Mouse (Mus musculus): ENCODE measurements around the gene Lgr4. TPM values are rescaled to one million over a fixed set of nuclear protein-coding genes. Genes with fewer than 3 reads are reported as not detected.

Gene Lgr4
- polyA plus RNA-seq, 1 experiment from 2014 or later = 4.7 TPM

DNA sequence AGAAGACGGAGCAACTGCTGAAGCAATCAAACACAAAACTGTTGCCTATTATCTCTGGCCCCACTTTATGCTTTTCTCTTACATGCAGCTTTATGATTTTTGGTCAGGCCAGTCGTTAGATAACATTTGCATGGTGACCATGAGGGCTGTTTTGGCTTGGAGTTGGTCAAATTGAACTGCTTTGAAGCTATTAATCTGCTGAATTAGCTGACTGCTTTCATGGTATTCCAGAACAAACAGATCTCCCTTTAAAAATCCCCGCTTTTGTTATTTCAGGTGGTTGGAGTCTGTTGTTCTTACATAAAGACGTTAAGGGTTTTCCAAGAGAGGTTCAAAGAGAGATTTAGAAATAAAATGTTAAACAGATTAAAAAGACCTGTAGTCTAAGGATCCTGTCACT is 141.0 kb downstream of the Lgr4 start:
- Histone ChIP-seq H3K4me2 (ENCODE audit: low read length) (no peak overlapping the region), H3K27ac (ENCODE audit: low read depth, low read length) (no peak overlapping the region), H3K9me3 (replicated peaks; ENCODE audit: control insufficient read depth, low read length) (no peaks in the 10 kb centered on the region), H3K4me1 (ENCODE audit: control insufficient read depth, insufficient read depth, low read length) (no peaks in the 10 kb centered on the region), H3K36me3 (ENCODE audit: control insufficient read depth, insufficient read depth, low read length) (no peaks in the 10 kb centered on the region), H3K27me3 (replicated peaks; ENCODE audit: control insufficient read depth, insufficient read depth, low read length) (no peaks in the 10 kb centered on the region), H3K9ac (ENCODE audit: low read length) (no peak overlapping the region), H3K4me3 (ENCODE audit: low read depth, low read length) (no peak overlapping the region)
- DNase-seq (ENCODE audit: low spot score) (peak; percentile 10), ATAC-seq (no peak)
- 38% methylated on average over 4 of the region's 4 CpGs for whole genome bisulfite sequencing

DNA sequence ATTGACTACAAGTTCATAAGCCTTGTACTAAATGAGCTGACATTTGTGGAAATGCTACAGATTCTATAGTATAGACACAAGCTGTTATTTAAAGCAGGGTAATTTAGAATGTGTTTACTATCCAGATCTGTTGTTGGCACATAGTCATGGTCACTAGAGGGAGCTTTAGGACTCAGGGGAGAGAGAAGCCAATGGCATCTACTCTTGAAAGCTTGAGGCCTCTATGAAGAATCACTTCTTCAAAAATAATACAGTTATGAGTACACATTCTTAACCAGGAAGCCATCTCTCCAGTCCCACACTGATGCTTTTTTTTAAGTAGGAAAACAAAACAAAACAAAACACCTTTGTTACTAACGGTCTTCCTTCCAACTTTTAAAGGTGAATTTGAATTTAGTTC is 145.7 kb downstream of the Lgr4 start:
- H3K27ac ChIP-seq (ENCODE audit: low read depth, low read length) = no peak overlapping the region
- DNase-seq (ENCODE audit: low spot score) (no peak), ATAC-seq (no peak)
- H3K4me1 ChIP-seq (ENCODE audit: control insufficient read depth, insufficient read depth, low read length) = no peaks in the 10 kb centered on the region
- no peaks in the 10 kb centered on the region for H3K27me3 ChIP-seq (replicated peaks; ENCODE audit: control insufficient read depth, insufficient read depth, low read length)
- no peak overlapping the region for H3K4me3 ChIP-seq (ENCODE audit: low read depth, low read length)
- no peak overlapping the region for H3K9ac ChIP-seq (ENCODE audit: low read length)
- H3K36me3 ChIP-seq (ENCODE audit: control insufficient read depth, insufficient read depth, low read length) = no peaks in the 10 kb centered on the region
- WGBS = 92% methylated on average over 1 of the region's 1 CpGs
- no peak overlapping the region for H3K4me2 ChIP-seq (ENCODE audit: low read length)
- no peaks in the 10 kb centered on the region for H3K9me3 ChIP-seq (replicated peaks; ENCODE audit: control insufficient read depth, low read length)

Other genes with a start within 250 kb of the Lgr4 start
- gene Bdnf, start 242.9 kb upstream of the Lgr4 start, polyA plus RNA-seq (2014; fragmentation: Nextera tagmentation; extraction: Ambion mirVana) = 2.0 and 2.9 TPM in 2 replicates
- 177 and 207 TPM in 2 replicates for gene Lin7c, start 26.8 kb upstream of the Lgr4 start, polyA plus RNA-seq (2014; fragmentation: Nextera tagmentation; extraction: Ambion mirVana)
- 35.8 and 39.2 TPM in 2 replicates for gene Ccdc34, start 100.2 kb downstream of the Lgr4 start, polyA plus RNA-seq (2014; fragmentation: Nextera tagmentation; extraction: Ambion mirVana)